Mouse (Mus musculus): Measurements from ENCODE around the gene S1pr1. TPM values are rescaled to one million over a fixed set of nuclear protein-coding genes. Genes with fewer than 3 reads are reported as not detected.

The S1pr1 gene
- polyA plus RNA-seq, 1 experiment, result 119 TPM

- no peak for DNase-seq
- H3K4me3 ChIP-seq (replicated peaks; ENCODE audit: insufficient read depth, low read depth, low read length), result no peak overlapping the region
- TF ChIP-seq POLR2A (IDR thresholded peaks at IDR 0.05; ENCODE audit: borderline replicate concordance, insufficient read depth, low read length) (no peak), CTCF (IDR thresholded peaks at IDR 0.05; ENCODE audit: borderline replicate concordance, insufficient read depth, low read depth, low read length) (no peak)
- 84% methylated on average over 5 of the region's 5 CpGs for WGBS
- H3K27ac ChIP-seq (ENCODE audit: insufficient read depth, low read length), result no peak overlapping the region
- H3K4me1 ChIP-seq (ENCODE audit: control insufficient read depth, insufficient read depth, low read length), result no peaks in the 10 kb centered on the region
- no peaks in the 10 kb centered on the region for H3K27me3 ChIP-seq (ENCODE audit: control insufficient read depth, insufficient read depth, low read length)
Measured at GRCm38 (mm10) chr3:115748289-115748989, 33.6 kb upstream of the S1pr1 start.

GRCm38 (mm10) chr3:115746511-115746910 lies 31.6 kb upstream of the S1pr1 start:
- no peaks in the 10 kb centered on the region for H3K4me1 ChIP-seq (ENCODE audit: control insufficient read depth, insufficient read depth, low read length)
- no peak for DNase-seq
- TF ChIP-seq POLR2A (IDR thresholded peaks at IDR 0.05; ENCODE audit: borderline replicate concordance, insufficient read depth, low read length) (no peak), CTCF (IDR thresholded peaks at IDR 0.05; ENCODE audit: borderline replicate concordance, insufficient read depth, low read depth, low read length) (no peak)
- 76% methylated on average over 8 of the region's 8 CpGs for WGBS
- no peak overlapping the region for H3K27ac ChIP-seq (ENCODE audit: insufficient read depth, low read length)
- no peaks in the 10 kb centered on the region for H3K27me3 ChIP-seq (ENCODE audit: control insufficient read depth, insufficient read depth, low read length)
- H3K4me3 ChIP-seq (replicated peaks; ENCODE audit: insufficient read depth, low read depth, low read length), result no peak overlapping the region

GRCm38 (mm10) chr3:115745088-115745487 lies 30.2 kb upstream of the S1pr1 start:
- Histone ChIP-seq H3K27ac (ENCODE audit: insufficient read depth, low read length) (no peak overlapping the region), H3K27me3 (ENCODE audit: control insufficient read depth, insufficient read depth, low read length) (no peaks in the 10 kb centered on the region), H3K4me3 (replicated peaks; ENCODE audit: insufficient read depth, low read depth, low read length) (no peak overlapping the region), H3K4me1 (ENCODE audit: control insufficient read depth, insufficient read depth, low read length) (no peaks in the 10 kb centered on the region)
- WGBS, result 90% methylated on average over 11 of the region's 11 CpGs
- TF ChIP-seq CTCF (IDR thresholded peaks at IDR 0.05; ENCODE audit: borderline replicate concordance, insufficient read depth, low read depth, low read length), result no peak
- TF ChIP-seq POLR2A (IDR thresholded peaks at IDR 0.05; ENCODE audit: borderline replicate concordance, insufficient read depth, low read length), result no peak
- no peak for DNase-seq

GRCm38 (mm10) chr3:115738524-115738923 lies 23.7 kb upstream of the S1pr1 start:
- no peak for DNase-seq
- H3K4me3 ChIP-seq (replicated peaks; ENCODE audit: insufficient read depth, low read depth, low read length), result no peak overlapping the region
- no peak overlapping the region for H3K27ac ChIP-seq (ENCODE audit: insufficient read depth, low read length)
- H3K4me1 ChIP-seq (ENCODE audit: control insufficient read depth, insufficient read depth, low read length), result no peaks in the 10 kb centered on the region
- H3K27me3 ChIP-seq (ENCODE audit: control insufficient read depth, insufficient read depth, low read length), result no peaks in the 10 kb centered on the region
- no peak for TF ChIP-seq POLR2A (IDR thresholded peaks at IDR 0.05; ENCODE audit: borderline replicate concordance, insufficient read depth, low read length)
- TF ChIP-seq CTCF (IDR thresholded peaks at IDR 0.05; ENCODE audit: borderline replicate concordance, insufficient read depth, low read depth, low read length), result no peak
- WGBS, result 78% methylated on average over 2 of the region's 2 CpGs

- Histone ChIP-seq H3K4me1 (ENCODE audit: control insufficient read depth, insufficient read depth, low read length) (no peaks in the 10 kb centered on the region), H3K27me3 (ENCODE audit: control insufficient read depth, insufficient read depth, low read length) (no peaks in the 10 kb centered on the region), H3K4me3 (replicated peaks; ENCODE audit: insufficient read depth, low read depth, low read length) (no peak overlapping the region), H3K27ac (ENCODE audit: insufficient read depth, low read length) (no peak overlapping the region)
- DNase-seq, result peak in 1 of 2 experiments; percentile 10
- 8% methylated on average over 11 of the region's 11 CpGs for WGBS
- TF ChIP-seq POLR2A (IDR thresholded peaks at IDR 0.05; ENCODE audit: borderline replicate concordance, insufficient read depth, low read length) (no peak), CTCF (IDR thresholded peaks at IDR 0.05; ENCODE audit: borderline replicate concordance, insufficient read depth, low read depth, low read length) (no peak)
Measured at GRCm38 (mm10) chr3:115737785-115738318, 23.0 kb upstream of the S1pr1 start.

GRCm38 (mm10) chr3:115735540-115735939 lies 20.7 kb upstream of the S1pr1 start:
- no peak for DNase-seq
- Histone ChIP-seq H3K4me1 (ENCODE audit: control insufficient read depth, insufficient read depth, low read length) (no peaks in the 10 kb centered on the region), H3K4me3 (replicated peaks; ENCODE audit: insufficient read depth, low read depth, low read length) (no peak overlapping the region), H3K27ac (ENCODE audit: insufficient read depth, low read length) (no peak overlapping the region), H3K27me3 (ENCODE audit: control insufficient read depth, insufficient read depth, low read length) (no peaks in the 10 kb centered on the region)
- TF ChIP-seq POLR2A (IDR thresholded peaks at IDR 0.05; ENCODE audit: borderline replicate concordance, insufficient read depth, low read length) (no peak), CTCF (IDR thresholded peaks at IDR 0.05; ENCODE audit: borderline replicate concordance, insufficient read depth, low read depth, low read length) (no peak)
- WGBS, result 91% methylated on average over 3 of the region's 3 CpGs

GRCm38 (mm10) chr3:115734841-115735240 lies 20.0 kb upstream of the S1pr1 start:
- H3K27ac ChIP-seq (ENCODE audit: insufficient read depth, low read length), result no peak overlapping the region
- no peak for DNase-seq
- no peak overlapping the region for H3K4me3 ChIP-seq (replicated peaks; ENCODE audit: insufficient read depth, low read depth, low read length)
- H3K4me1 ChIP-seq (ENCODE audit: control insufficient read depth, insufficient read depth, low read length), result no peaks in the 10 kb centered on the region
- TF ChIP-seq POLR2A (IDR thresholded peaks at IDR 0.05; ENCODE audit: borderline replicate concordance, insufficient read depth, low read length), result no peak
- no peak for TF ChIP-seq CTCF (IDR thresholded peaks at IDR 0.05; ENCODE audit: borderline replicate concordance, insufficient read depth, low read depth, low read length)
- 81% methylated on average over 3 of the region's 3 CpGs for WGBS
- H3K27me3 ChIP-seq (ENCODE audit: control insufficient read depth, insufficient read depth, low read length), result no peaks in the 10 kb centered on the region

- no peak for DNase-seq
- no peaks in the 10 kb centered on the region for H3K4me1 ChIP-seq (ENCODE audit: control insufficient read depth, insufficient read depth, low read length)
- no peak overlapping the region for H3K27ac ChIP-seq (ENCODE audit: insufficient read depth, low read length)
- H3K4me3 ChIP-seq (replicated peaks; ENCODE audit: insufficient read depth, low read depth, low read length), result no peak overlapping the region
- no peaks in the 10 kb centered on the region for H3K27me3 ChIP-seq (ENCODE audit: control insufficient read depth, insufficient read depth, low read length)
- TF ChIP-seq POLR2A (IDR thresholded peaks at IDR 0.05; ENCODE audit: borderline replicate concordance, insufficient read depth, low read length) (no peak), CTCF (IDR thresholded peaks at IDR 0.05; ENCODE audit: borderline replicate concordance, insufficient read depth, low read depth, low read length) (no peak)
- WGBS, result 94% methylated on average over 7 of the region's 7 CpGs
Measured at GRCm38 (mm10) chr3:115730336-115730735, 15.5 kb upstream of the S1pr1 start.
